Mouse (Mus musculus) E14TG2a.4 (cell line): ENCODE results near the gene Nceh1.

ENCODE experiments used
- CTCF ChIP-seq: conservative IDR thresholded peaks from 2 replicates; pipeline ENCODE4 v1.5.1; 2014; ENCODE audit warnings: low read length
- POU5F1 ChIP-seq: IDR thresholded peaks from 2 replicates; pipeline ENCODE4 v1.6.1; 2014; ENCODE audit warnings: low read length, borderline replicate concordance

DNA sequence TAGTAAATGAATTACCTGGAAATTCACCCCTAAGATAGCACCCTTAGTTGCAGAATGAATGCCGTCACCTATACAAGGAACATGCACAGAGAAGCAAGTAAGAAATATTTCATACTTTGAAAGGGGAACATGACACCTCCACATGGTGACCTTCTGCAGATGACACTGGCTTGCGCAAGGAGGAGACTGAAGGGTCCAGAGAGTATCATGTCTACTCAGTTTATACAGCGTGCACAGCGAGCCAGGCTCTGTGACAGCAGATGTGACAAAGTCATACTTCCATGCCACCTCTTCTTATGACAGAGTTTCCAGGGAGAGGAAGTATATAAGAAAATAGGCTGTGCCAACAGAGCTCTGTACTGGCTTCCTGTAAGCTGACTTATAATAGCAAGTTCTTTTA lies 128.7 kb downstream of the Nceh1 start:
- no peak for TF ChIP-seq CTCF
- no peak for TF ChIP-seq POU5F1
